Mouse (Mus musculus) layer of hippocampus, adult 8-10 months (tissue): Measurements from ENCODE around the gene Spata31d1b. TPM values are rescaled to one million over a fixed set of nuclear protein-coding genes. Genes with fewer than 3 reads are reported as not detected.
"Not testable (repeated sequence)": the region's sequence is repeated elsewhere in the genome, so short reads cannot be mapped to it uniquely, and the experiment has no call there.

Experiments
- DNase-seq, 2 experiments: peaks; one replicate each; pipeline ENCODE4 v3.0.0; 2022; ENCODE audit warnings: low spot score in 2 of 2
- total RNA-seq, 4 experiments: library from RNA; stranded (reverse); gene quantifications; 2 replicates each; pipeline ENCODE4 v1.2.4; 2022

Gene Spata31d1b
- under 1 TPM in 2 of 4 experiments, not detected in 2; 0.09 to 0.18 TPM for total RNA-seq

- DNase-seq = not testable (repeated sequence)
Observed at GRCm38 (mm10) chr13:59711984-59712383, at the start of gene Spata31d1b. TSS of gene Spata31d1b (plus strand) at chr13:59712284.

- no peak for DNase-seq
Observed at GRCm38 (mm10) chr13:59663939-59664712, 48.0 kb upstream of the Spata31d1b start.

- DNase-seq = peak in 1 of 2 experiments; percentile 44
Observed at GRCm38 (mm10) chr13:59667763-59668162, 44.3 kb upstream of the Spata31d1b start.

DNA sequence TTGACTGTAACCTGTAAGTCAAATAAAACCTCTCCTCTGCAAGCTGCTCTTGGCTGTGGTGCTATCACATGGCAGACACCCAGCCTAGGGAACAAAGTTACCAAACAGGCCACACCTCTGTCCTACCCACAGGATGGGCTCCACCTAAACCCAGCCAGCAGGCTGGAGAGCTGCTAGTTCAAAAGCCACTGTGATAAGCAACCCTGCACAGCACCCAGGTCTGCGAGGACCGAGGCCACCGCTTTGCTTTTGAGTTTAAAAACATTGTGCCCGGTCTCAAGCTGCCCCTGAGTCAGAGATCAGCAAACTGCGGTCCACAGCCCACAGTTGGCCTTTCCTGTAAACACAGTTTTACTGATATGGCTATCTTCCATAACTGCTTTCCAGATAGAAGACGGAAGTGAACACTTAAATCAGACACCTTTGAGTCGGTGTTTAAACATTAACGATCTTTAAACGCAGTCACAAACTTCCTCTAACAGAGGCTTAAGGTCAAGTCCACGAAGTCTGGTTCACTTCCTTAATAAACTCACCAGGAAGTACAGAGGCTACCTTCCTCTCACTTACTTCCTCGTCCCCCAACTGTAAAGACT is 43.5 kb upstream of the Spata31d1b start:
- DNase-seq = no peak

DNA sequence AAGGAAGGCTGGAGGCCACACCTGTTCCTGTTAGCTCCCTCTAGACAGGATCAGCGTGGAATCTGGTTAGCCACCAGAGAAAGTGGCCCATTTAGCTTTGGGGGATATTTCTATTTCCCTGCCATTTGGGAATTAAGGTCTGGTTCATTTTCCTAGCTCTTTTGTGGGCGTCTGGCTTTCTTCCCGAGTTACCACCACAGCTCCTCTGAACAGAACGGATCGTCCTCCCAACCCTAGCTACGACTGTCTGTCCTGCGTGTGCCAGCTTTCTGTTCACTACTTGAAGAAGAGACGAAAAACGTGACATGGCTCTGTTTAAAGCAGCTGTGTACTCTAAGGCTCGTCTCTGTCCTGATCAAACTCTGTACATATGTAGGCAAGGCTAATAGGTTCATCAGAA is 42.1 kb upstream of the Spata31d1b start:
- peak; percentile 45 to 74 for DNase-seq

GRCm38 (mm10) chr13:59671521-59671920 is 40.6 kb upstream of the Spata31d1b start:
- no peak for DNase-seq

DNA sequence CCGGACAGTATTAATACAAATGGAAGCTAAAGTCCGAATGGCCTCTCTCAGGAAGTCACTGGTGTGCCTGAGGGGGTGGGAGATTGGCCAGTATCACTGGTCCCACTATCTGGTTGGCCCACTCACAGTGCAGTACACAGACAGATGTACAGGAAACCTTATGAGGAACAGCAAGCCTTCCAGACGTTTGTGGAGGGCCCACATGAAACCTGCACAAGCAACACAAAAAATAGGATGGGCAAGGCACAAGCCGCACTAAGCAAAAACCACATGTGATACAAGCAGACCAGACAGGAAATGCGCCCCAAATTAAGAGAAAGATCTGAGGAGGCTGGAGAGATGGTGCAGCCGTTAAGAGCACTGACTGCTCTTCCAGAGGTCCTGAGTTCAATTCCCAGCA is 39.8 kb upstream of the Spata31d1b start:
- no peak for DNase-seq

GRCm38 (mm10) chr13:59673597-59673996 is 38.5 kb upstream of the Spata31d1b start:
- no peak for DNase-seq

DNA sequence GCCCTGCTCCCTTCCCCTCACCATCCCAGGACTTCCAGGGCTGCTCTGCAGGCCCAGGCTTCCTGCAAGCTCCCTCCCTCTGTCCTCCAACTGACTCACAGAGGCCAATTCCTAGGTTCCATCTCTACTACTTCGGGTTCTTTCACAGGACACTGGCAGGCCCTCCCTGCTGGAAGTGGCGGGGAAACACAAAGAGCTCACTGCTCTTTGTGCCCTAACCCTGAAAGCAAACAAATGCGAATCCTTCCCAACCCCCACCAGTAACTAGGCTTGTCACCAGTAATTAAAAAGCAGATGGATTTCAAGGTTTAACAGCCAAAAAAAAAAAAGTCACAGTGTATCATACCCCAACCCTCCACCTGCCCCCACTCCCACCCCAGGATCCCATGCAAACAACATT is 37.9 kb upstream of the Spata31d1b start:
- no peak for DNase-seq

DNA sequence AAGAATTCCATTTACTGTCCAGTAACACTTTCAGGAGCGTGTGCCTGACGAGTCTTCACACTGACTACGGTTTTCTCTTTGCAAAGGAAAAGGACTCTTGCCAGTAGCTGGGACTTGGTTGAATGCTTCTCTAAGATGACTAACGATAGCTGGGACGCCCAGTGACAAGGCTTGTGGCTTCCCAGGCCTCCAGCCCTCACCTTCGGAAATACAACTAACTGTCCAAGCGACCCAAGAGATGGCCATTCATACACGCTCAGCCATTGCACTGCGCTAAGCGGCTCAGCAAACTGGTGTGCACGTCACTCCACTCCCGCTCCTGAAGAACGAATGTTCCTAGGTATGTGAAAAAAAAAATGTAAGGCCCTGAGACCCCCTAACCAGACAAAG is 37.3 kb upstream of the Spata31d1b start:
- DNase-seq = no peak

- no peak for DNase-seq
Observed at GRCm38 (mm10) chr13:59675151-59676011, 36.7 kb upstream of the Spata31d1b start, which contains the start of gene Golm1. TSS of gene Golm1 (minus strand) at chr13:59675811.

- DNase-seq = no peak
Observed at GRCm38 (mm10) chr13:59676316-59677229, 35.5 kb upstream of the Spata31d1b start.

DNA sequence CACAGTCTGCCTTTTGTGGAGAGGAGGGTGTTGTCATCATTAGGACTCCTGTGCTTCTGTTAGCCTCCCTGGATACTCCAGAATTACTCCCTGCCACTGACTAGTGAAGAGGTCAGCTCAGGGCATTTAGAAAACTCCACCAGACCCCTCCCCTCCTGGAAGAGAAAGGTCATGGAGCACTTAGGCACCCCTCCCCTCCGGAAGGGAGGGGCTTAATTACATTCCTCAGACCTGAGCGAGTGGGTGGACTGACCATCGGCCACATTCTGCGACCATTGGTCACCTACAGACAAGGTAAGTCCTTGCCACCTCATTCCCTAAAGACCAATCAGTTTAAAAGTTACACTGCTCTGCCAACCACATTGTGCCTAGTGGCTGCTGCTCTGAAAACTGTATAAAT is 32.8 kb upstream of the Spata31d1b start:
- DNase-seq = no peak

- no peak for DNase-seq
Observed at GRCm38 (mm10) chr13:59679908-59680307, 32.2 kb upstream of the Spata31d1b start.

- no peak for DNase-seq
Observed at GRCm38 (mm10) chr13:59682629-59683028, 29.5 kb upstream of the Spata31d1b start.

DNA sequence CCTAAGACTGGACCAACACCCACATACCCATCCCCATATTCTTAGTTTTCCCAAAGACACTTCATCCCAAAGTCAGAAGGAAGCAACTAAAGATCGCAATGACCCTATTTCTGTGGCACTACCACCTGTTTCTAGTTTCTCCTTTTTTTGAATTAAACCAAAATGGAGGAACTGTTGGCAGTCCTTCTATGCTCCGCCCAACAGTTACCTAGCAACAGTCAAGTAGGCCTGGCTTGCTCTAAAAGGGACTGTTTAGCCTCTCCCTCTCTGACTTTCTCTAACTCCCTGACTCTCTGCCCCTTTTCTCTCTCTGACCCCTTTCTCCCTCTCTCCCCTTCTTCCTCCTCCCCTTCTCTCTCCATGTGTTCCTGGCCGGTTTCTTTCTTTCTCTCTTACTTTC is 26.8 kb upstream of the Spata31d1b start:
- no peak for DNase-seq

DNA sequence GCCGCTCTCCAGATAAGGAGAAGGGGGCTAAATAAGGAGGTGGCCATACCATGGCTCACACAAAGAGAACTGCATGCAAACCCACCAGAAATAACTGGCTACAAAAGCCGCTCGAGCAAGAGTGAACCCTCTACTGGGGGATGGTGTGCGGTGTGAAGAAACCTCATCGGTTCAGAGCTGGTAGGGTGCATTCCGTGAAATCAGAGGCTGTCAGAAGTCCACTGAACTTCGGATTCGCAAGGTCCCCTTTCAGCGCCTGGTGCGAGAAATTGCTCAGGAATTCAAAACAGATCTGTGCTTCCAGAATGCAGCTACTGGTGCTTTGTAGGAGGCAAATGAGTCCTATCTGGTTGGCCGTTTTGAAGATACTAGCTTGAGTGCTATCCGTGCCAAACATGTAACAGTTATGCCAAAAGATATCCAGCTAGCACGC is 23.7 kb upstream of the Spata31d1b start:
- no peak for DNase-seq

DNA sequence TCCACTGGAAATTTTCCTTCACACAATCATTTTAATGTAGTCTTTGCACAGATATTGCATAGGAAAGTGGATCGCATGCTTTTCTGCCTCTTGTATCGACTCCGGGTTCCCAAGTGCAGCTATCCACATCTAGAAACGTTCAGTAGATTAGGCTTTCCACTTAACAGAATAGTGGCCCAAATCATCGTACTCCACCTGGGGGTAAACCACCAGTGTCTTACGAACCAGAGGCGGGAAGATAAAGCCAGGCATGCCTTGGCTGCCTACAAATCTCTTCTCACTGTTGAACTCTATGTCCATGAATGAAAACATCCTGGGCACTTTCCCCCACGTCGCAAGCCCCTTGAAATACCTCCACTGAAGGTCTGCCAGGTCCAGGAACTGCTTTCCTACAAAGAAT is 22.8 kb upstream of the Spata31d1b start:
- no peak for DNase-seq

DNA sequence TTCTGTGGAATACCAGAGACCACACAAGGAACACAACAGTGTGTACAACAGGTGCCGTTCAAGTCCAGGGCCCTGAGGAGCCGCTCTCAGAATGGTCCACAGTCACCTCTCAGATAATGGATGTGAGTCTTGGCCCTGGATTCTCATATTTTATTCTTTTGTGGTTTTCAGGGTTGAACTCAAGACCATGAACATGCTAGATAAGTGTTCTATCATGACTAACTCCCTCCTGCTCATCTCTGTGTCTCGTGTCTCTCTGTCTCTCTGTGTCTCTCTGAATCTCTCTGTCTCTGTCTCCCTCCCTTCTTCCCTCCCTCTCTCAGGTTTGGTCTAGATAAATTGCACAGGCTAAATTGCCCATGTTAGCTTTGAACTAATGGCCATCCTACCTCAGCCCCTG is 22.2 kb upstream of the Spata31d1b start:
- DNase-seq = no peak

DNA sequence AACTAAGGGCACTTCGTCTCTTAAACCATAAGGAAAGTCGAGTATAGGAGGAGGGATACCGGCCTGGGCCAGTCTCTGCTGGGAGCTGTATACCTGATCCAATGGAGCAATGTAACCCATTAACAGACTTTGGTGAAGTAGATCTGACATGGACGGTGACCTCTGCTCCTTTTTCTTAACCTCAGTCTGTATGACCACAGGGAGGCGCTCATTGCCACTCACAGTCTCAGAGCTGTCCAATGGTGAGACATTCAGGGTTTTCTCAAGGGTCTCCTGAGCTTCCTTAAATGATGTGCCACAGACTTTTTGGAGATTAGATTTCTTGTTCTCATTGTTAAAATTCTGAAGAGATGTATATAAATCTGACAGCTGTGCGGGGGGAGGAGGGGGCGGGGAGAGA is 21.5 kb upstream of the Spata31d1b start:
- no peak for DNase-seq

GRCm38 (mm10) chr13:59691478-59691877 is 20.6 kb upstream of the Spata31d1b start:
- DNase-seq = no peak
